Mouse (Mus musculus): ENCODE measurements around the gene 1700029P11Rik.
"Not testable (repeated sequence)": the region's sequence is repeated elsewhere in the genome, so short reads cannot be mapped to it uniquely, and the experiment has no call there.

1700029P11Rik gene

GRCm38 (mm10) chr15:81957598-81957997 lies 22.7 kb upstream of the 1700029P11Rik start:
- no peak for DNase-seq (ENCODE audit: low read depth, low spot score)

- DNase-seq (ENCODE audit: low read depth, low spot score), result no peak
Observed at GRCm38 (mm10) chr15:81958906-81959305, 21.4 kb upstream of the 1700029P11Rik start.

DNA sequence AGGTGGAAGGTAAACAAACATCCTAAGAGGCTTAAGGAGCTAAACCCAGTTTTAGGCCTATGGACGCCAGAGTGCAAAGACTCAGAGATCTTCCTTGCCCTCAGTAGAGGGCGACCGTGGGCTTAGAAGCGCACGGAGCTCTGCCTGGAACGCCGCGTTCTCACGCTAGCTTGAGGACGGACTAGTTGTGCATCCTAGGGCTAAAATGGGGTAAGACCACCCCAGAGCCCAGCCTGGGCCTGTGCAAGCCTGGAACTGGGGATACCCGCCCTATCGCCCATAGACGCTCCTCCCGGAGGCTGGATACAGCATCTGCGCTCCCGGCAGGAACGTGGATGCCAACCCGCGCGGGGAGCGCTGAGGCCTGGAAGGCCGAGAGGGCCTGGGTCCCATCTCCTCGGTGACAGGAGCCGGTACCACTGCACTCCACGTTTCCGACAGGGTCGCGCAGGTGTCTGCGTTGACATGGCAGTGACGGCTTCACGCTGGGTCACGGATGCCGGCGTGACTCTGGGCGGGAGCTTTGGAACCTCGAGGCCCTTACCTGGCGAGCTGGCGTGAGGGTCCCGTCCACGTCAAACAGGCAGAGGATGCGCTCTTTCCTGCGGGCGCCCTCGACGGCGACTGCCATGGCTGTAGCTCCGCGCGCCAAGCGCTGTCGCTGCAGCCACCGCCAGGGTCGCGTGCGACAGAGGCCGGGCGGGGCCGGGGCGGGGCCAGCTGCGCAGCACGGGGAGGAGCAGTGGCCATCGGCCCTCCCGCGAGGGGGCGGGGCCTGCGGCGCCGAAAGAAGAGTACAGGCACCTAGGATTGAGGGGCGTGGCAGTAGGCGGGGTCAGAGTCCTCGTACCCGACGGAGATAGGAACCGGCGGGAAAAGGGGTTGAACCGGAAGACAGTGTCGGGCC lies 19.9 kb upstream of the 1700029P11Rik start, which contains the start of gene Pmm1:
TSS of gene Pmm1 (minus strand) at position 760 of the 907 bp plus-strand sequence.
- peak; percentile 96 for DNase-seq (ENCODE audit: low read depth, low spot score)

DNA sequence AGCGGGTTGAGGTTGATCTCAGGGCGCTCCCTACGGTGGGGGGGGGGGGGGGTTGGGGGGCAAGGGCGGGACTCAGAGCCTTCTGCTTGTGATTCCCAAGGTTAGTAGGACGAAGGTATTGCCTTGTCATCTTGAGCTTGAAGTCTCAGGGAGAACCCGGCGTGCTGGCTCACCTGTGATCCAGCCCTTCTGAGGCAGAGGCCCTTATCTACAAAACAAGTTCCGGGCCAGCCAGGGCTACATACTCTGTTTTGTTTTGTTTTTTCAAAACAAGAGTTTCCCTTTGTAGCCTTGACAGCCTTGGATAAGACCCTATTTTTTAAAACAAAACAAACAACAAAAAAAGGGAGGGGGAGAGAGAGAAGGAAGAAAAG lies 19.3 kb upstream of the 1700029P11Rik start:
- no peak for DNase-seq (ENCODE audit: low read depth, low spot score)

DNA sequence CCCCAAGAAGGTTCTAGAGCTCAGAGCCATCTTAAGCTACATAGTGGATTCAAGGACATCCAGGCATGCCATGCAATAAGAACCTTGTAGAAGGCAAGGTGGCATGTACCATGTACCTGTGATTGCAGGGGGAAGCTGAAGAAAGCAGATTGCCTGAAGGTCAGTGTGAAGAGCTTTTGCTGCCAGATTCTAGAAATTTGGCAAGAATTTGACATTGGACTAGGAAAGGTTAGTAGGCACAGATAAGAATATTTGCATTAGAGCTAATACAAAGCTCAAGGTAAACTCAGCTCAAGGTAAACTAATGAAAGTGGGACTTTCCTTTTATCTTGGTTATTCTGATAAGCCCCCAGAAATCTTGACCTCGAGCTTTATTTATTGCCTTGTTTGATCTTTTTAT lies 16.1 kb upstream of the 1700029P11Rik start:
- no peak for DNase-seq (ENCODE audit: low read depth, low spot score)

DNA sequence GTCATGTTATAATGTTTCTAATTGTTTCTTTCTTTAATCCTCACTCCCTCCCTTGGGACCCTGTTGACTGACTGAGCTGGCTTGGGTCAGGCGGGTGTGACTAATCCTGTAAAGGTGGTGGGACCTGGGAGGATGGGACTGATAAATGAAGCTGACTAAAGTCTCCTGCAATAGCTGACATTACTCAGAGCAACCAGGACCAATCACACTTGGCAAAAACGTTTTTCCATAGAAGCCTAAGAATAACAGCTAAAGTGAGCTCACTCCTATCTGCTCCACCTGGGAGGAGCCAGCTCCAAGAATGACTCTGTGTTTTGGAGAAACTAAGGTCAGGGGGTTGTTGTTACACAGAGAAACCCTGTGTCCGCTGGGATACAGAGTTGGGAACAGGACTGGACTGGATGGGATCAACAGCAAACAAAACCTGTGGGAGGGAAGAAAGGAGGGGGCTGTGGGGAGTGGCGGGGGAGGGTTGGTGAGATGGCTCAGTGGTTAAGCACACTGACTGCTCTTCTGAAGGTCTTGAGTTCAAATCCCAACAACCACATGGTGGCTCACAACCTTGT lies 15.3 kb upstream of the 1700029P11Rik start:
- DNase-seq (ENCODE audit: low read depth, low spot score), result no peak

GRCm38 (mm10) chr15:81966062-81966829 lies 14.1 kb upstream of the 1700029P11Rik start:
- no peak for DNase-seq (ENCODE audit: low read depth, low spot score)

GRCm38 (mm10) chr15:81967821-81968220 lies 12.5 kb upstream of the 1700029P11Rik start:
- DNase-seq (ENCODE audit: low read depth, low spot score), result no peak

DNA sequence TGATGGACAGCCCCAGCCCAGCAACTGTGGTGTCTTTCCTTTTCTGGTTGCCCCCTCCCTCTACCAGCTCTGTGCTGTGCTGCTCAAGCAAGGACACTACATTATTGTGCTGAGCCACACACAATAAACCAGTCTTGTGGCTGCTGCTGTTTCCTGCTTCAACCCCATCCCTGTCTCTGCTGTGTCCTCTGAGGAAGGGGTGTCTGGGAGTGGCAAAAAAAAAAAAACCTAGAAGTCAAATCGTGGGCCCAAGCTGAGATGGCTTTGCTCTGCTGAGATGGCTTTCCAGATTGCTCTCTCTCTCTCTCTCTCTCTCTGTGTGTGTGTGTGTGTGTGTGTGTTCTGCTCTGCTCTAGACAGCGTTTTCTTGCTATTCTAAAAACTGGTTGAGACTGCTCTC lies 11.9 kb upstream of the 1700029P11Rik start:
- DNase-seq (ENCODE audit: low read depth, low spot score), result no peak

DNA sequence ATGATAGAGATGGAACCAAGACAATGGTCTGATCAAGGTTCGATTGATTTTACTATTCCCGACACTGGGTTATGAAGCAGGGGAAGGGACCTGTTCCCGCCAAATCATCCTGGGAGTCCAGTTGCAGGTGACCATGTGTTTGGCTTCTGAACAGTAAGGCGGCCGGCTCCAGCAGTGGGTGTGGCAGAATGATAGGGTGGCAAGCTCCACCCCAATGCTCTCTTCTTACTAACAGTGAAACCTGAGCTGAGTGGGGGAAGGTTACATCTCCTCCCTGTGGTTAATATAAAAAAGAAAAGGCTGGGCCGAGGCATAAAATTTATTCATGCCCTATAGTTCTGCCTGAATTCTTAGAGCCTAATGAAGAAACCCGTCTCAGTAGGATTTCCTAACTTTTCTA lies 11.2 kb upstream of the 1700029P11Rik start:
- no peak for DNase-seq (ENCODE audit: low read depth, low spot score)

DNA sequence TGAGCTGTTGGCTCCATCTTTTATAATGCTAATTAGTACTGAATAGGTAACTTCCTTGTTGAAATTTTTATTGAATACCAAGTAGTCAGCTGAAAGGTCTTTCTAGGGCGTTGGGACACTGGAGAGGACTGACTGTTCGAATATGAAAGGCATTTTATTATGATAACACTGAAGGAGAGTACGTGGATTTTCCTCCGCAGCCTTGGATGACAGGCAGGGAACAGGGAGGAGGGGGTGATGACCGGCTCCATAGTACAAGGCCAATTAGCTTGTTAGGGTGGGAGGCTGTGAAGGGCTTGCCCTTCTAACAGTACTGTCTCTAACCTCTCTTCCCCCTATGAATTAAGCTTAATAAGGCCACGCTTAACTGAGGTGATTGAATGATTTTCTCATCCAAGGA lies 10.7 kb upstream of the 1700029P11Rik start:
- not testable (repeated sequence) for DNase-seq (ENCODE audit: low read depth, low spot score)

DNA sequence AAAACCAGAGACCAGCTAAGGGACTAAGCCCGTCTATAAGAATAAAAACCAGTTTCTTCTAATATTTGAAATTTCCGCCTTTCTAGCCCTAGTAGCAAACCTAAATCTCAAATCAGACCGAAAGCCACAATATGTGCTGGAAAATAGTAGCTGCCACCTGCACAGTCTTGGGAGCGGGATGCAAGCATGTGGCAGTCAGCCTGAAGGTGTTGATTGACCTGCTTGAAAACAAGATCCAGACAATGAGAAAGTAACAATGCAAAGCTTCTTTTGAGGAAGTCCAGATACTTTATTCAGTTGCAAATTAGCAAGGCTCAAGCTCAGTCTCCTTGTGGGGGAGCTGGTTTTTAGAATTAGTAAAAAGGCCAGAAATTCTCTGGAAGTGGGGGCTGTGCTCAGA lies 9.8 kb upstream of the 1700029P11Rik start:
- DNase-seq (ENCODE audit: low read depth, low spot score), result not testable (repeated sequence)

GRCm38 (mm10) chr15:81975156-81975555 lies 5.2 kb upstream of the 1700029P11Rik start:
- DNase-seq (ENCODE audit: low read depth, low spot score), result not testable (repeated sequence)

- DNase-seq (ENCODE audit: low read depth, low spot score), result no peak
Observed at GRCm38 (mm10) chr15:81982173-81982572, 1.8 kb downstream of the 1700029P11Rik start.

- DNase-seq (ENCODE audit: low read depth, low spot score), result no peak
Observed at GRCm38 (mm10) chr15:81985267-81986161, 5.2 kb downstream of the 1700029P11Rik start.

DNA sequence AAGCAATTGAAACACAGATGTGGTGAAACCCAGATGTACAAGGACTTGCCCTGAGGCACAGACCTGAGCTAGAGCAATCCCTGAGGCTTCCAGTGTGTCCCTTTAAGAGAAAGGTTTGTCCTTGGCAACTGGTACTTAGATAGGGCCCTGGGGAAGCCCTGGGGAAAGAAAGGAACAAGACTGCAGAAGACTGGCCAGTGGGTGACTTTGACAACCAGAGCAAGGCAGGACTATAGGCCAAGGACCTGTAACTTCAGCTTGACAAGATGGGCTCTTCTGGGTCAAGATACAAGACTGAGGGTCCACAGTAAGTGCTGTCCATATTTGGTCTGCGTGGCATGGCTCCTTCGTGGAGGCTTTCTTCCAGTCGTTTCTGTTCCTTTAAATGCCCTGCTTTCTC lies 7.3 kb downstream of the 1700029P11Rik start, which contains the start of gene Xrcc6:
TSS of gene Xrcc6 (plus strand) at position 190 of the 400 bp plus-strand sequence.
- DNase-seq (ENCODE audit: low read depth, low spot score), result no peak

DNA sequence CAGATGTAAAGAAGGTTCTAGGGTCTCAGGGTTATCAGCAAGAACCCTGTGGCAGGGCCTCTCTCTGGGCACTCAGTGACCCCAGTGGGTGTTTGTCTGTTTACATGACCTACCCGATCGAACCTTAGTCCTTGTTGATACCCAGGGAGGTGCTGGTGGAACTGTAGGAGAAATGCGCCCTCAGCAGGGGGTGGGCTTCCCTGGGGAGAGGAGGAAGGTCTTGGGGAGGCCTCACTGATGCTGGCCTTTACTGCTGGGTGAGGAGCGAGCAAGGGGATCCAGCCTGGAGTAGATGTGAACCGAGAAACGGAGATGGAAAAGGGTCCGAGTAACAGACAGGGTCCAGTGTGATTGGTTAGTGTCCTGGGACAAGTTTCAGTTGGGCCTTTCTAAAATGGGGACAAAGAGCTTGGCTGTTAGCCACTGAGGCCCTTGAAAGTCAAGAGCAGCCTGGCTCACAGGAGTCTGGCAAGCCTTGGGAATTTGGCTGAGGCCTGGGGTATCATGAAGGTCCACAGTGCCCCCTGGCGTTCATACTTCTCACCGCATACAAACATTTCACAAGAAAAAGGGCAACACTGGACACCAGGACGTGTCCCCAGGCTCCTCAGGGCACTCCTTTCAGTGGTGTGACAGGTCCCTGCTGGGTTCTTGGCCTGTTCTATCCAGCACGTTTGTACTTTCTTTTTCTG lies 9.2 kb downstream of the 1700029P11Rik start:
- DNase-seq (ENCODE audit: low read depth, low spot score), result peak; percentile 82

DNA sequence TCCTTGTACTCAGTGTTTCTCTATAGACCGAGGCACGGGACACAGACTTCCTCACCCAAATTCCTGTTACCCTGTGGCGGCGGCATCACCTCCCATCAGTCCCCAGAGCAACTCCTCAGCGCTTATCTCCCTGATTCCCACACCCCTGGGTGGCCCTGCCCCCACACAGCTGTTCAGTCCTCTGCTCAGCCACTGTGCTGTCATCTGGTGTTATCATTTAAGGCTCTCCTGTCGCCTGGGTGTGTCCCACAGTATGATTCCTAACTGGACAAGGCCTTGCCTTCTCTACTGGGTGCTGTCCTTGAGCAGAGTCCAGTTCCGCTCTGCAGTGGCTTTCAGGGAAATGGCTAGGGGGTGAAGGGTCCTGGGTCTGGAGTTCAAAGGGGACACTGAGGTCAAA lies 10.2 kb downstream of the 1700029P11Rik start:
- DNase-seq (ENCODE audit: low read depth, low spot score), result no peak

- no peak for DNase-seq (ENCODE audit: low read depth, low spot score)
Observed at GRCm38 (mm10) chr15:81993992-81994391, 13.7 kb downstream of the 1700029P11Rik start.

GRCm38 (mm10) chr15:82004257-82004656 lies 23.9 kb downstream of the 1700029P11Rik start:
- DNase-seq (ENCODE audit: low read depth, low spot score), result no peak
